Mouse (Mus musculus) lung, embryonic 15.5 days (tissue): ENCODE measurements around the gene Fam120a. TPM values are rescaled to one million over a fixed set of nuclear protein-coding genes. Genes with fewer than 3 reads are reported as not detected.

Experiments
- ATAC-seq: fragments of 200-750 bp; cut with Nextera tagmentation; 2 replicates; pipeline ENCODE4 v1.8.0; 2017; ENCODE audit warnings: moderate number of reproducible peaks, borderline replicate concordance; ENCODE audit not compliant: low FRiP score, low TSS enrichment; ENCODE audit errors: extremely low read depth
- H3K27ac ChIP-seq: fragments of 300-500 bp; sonication (generic); 2 replicates; pipeline ENCODE4 v1.5.1; 2015; ENCODE audit warnings: moderate library complexity, mild to moderate bottlenecking, inconsistent platforms
- H3K27me3 ChIP-seq: fragments of 300-500 bp; sonication (generic); 2 replicates; pipeline ENCODE4 v1.6.1; 2015; ENCODE audit warnings: inconsistent platforms
- H3K36me3 ChIP-seq: fragments of 300-500 bp; sonication (generic); 2 replicates; pipeline ENCODE4 v1.6.1; 2015; ENCODE audit warnings: inconsistent platforms
- H3K4me1 ChIP-seq: fragments of 300-500 bp; sonication (generic); 2 replicates; pipeline ENCODE4 v1.6.1; 2015; ENCODE audit warnings: inconsistent platforms
- H3K4me2 ChIP-seq: fragments of 300-500 bp; sonication (generic); 2 replicates; pipeline ENCODE4 v1.6.1; 2015; ENCODE audit warnings: inconsistent platforms, mild to moderate bottlenecking, moderate library complexity
- H3K4me3 ChIP-seq: fragments of 300-500 bp; sonication (generic); 2 replicates; pipeline ENCODE4 v1.5.1; 2015; ENCODE audit warnings: mild to moderate bottlenecking, inconsistent platforms
- H3K9ac ChIP-seq: fragments of 300-500 bp; sonication (generic); 2 replicates; pipeline ENCODE4 v1.6.1; 2015; ENCODE audit warnings: inconsistent platforms
- H3K9me3 ChIP-seq: fragments of 300-500 bp; sonication (generic); 2 replicates; pipeline ENCODE4 v1.6.1; 2016; ENCODE audit warnings: inconsistent platforms
- WGBS: fragments of 180-500 bp; shearing (Covaris S2); methylation state at CpG from one replicate; pipeline ENCODE4 v1.1.7; 2015; 5-methylcytosine and 5-hydroxymethylcytosine counted together
- polyA plus RNA-seq: library from polyadenylated mRNA; unstranded; fragments of >200 nt; fragmentation: Nextera tagmentation; extraction: Ambion mirVana; gene quantifications from 2 replicates; pipeline ENCODE4 v1.2.1, GENCODE M21; 2015

The Fam120a gene
- polyA plus RNA-seq, 1 experiment from 2014 or later = 26.1 TPM

DNA sequence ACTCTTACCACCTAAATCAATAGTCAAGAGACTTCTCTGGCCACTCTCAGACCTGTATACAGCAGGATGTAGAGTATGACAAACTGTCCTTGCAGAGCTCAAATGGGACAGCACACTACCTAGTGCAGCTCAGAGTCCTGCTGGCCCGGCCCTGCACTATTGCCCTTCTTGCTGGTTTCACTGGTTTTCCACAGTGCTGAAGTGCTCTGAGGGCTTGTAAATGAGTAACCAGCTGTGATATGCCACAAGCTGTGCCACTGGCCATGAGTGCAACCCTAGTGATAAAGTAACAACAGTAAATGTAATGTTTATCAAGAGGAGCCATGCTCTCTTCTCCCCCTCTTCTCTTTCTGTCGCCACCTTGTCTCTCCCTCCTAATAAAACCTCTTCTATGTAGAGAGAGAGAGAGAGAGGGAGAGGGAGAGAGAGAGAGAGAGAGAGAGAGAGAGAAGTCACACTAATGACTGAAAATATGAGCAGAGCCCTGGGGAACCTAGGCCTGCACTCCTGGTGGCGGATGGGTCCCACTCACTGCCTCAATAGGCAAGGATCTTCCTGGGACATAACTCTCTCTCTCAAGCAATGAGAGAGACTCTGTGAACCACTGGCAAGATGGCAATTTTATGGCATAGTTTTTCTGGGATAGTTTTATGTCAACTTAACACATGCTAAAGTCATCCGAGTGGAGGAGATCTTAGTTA is 77.4 kb downstream of the Fam120a start:
- no peak for ATAC-seq

DNA sequence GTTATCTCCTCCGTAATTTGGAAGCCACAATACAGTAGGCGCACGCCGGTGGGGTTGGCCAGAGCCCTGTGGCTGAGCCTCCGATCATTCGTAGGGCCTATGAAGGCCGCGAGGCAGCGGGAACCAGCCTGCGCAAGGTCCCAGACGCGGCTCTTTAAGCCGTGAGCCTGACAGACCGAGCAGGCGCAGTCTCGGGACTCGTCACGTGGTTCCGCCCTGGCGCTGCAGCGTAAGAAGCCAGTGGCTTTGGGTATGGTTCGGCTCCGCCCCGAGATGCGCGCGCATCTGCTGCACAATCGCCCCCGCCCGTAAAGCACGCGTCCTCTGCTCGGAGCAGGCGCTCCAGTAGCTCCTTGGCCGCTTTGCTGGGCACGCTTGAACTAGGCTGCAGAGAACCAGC is 89.3 kb downstream of the Fam120a start:
- WGBS = 0% methylated on average over 36 of the region's 36 CpGs
- Histone ChIP-seq H3K4me2 (peak overlapping the region; percentile 74), H3K4me1 (peaks cover 7% of the 10 kb centered on the region), H3K9ac (peak overlapping the region; percentile 56), H3K36me3 (peaks cover 26% of the 10 kb centered on the region), H3K27me3 (no peaks in the 10 kb centered on the region), H3K27ac (peak overlapping the region; percentile 71), H3K9me3 (no peaks in the 10 kb centered on the region), H3K4me3 (peak overlapping the region; percentile 41)
- peak; percentile 98 for ATAC-seq

More for the DNA sequence above, 77.4 kb downstream of the Fam120a start:
- H3K36me3 ChIP-seq = peaks cover 73% of the 10 kb centered on the region
- H3K4me3 ChIP-seq = no peak overlapping the region
- H3K27ac ChIP-seq = no peak overlapping the region
- H3K27me3 ChIP-seq = no peaks in the 10 kb centered on the region
- H3K9me3 ChIP-seq = no peaks in the 10 kb centered on the region
- no peak overlapping the region for H3K4me2 ChIP-seq
- WGBS = 67% methylated on average over 4 of the region's 4 CpGs
- no peak overlapping the region for H3K9ac ChIP-seq
- no peaks in the 10 kb centered on the region for H3K4me1 ChIP-seq

DNA sequence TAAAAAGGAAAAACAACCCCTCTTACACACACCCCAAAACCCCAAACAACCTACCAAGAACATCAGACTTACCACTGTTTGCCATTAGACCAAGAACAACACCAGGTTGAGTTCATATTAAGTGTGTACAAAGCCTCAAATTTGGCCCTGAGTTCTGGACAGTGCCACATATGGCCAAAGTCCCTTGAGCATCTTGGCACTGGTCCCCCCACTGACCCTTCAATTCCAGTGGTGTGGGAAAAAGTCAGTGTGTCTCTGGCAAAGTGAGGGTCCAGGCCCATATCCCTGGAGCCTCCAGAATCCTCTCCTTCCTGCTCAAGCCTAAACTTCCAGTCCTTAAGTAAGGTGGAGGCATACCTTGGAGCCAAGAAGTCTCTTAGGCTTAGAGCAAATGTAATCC is 90.0 kb downstream of the Fam120a start:
- Histone ChIP-seq H3K4me1 (peaks cover 7% of the 10 kb centered on the region), H3K27ac (no peak overlapping the region), H3K9ac (peak overlapping the region; percentile 56), H3K4me3 (peak overlapping the region; percentile 41), H3K4me2 (peak overlapping the region; percentile 74), H3K36me3 (peaks cover 21% of the 10 kb centered on the region), H3K9me3 (no peaks in the 10 kb centered on the region), H3K27me3 (no peaks in the 10 kb centered on the region)
- no peak for ATAC-seq

DNA sequence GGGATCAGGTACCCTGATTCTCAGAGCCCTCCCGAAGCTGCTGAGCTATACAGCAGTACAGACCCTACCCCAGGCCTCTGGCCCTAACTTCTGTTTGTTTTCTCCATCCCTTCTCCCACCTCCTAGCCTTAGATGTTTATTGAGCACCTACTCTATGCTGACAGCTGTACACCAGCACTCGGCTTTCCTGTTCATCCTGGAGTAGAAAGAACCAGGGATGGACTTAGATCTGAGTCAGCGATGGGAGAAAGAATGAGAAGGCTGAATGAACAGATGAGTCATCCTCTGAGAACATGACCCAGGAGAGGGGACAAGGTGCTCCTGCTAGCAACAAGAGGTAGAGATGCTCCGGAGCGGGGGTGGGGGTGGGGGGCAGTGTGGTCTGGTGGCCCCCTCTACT is 95.1 kb downstream of the Fam120a start:
- no peaks in the 10 kb centered on the region for H3K27me3 ChIP-seq
- H3K27ac ChIP-seq = no peak overlapping the region
- H3K4me2 ChIP-seq = no peak overlapping the region
- no peak for ATAC-seq
- no peaks in the 10 kb centered on the region for H3K36me3 ChIP-seq
- peaks cover 30% of the 10 kb centered on the region for H3K4me1 ChIP-seq
- no peak overlapping the region for H3K9ac ChIP-seq
- no peak overlapping the region for H3K4me3 ChIP-seq
- 65% methylated on average over 4 of the region's 5 CpGs for WGBS
- no peaks in the 10 kb centered on the region for H3K9me3 ChIP-seq

DNA sequence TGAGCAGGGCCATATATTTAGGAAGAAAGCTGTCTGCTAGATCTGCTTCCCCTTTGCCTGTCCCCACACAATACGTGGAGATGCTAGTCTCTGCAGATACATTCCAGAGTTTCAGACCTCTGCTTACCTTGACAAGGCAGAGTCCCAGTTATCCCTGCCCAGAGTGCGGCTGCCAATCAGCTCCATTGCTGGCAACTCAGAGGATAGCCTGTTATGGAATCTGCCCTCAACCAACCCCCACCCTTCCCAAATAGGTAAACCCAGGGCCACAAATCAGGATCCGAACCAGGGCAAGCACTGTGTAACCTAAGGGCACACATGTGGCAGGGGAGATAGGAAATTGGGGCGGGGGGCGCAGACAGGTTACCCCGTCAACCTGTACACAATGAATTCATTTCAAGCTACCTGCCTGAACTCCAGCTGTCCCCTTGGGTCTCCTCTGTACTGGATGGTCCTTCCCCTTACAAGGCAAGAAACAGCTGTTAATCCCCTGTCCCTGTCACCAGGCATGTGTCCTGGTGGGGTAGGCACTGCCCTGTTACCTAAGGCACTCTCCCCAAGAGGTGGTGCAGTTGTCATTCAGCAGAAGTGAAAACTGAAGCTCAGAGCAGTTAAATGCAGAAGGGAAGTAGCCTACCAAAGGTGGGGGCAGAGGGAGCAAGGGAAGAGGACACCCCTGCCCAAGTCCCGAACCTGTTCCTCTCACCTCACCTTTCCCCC is 95.8 kb downstream of the Fam120a start:
- Histone ChIP-seq H3K9me3 (no peaks in the 10 kb centered on the region), H3K27ac (no peak overlapping the region), H3K36me3 (no peaks in the 10 kb centered on the region), H3K4me1 (peaks cover 29% of the 10 kb centered on the region), H3K4me2 (peak overlapping the region; percentile 78), H3K27me3 (no peaks in the 10 kb centered on the region), H3K9ac (peak overlapping the region; percentile 96), H3K4me3 (peak overlapping the region; percentile 81)
- WGBS = 57% methylated on average over 7 of the region's 7 CpGs
- no peak for ATAC-seq

DNA sequence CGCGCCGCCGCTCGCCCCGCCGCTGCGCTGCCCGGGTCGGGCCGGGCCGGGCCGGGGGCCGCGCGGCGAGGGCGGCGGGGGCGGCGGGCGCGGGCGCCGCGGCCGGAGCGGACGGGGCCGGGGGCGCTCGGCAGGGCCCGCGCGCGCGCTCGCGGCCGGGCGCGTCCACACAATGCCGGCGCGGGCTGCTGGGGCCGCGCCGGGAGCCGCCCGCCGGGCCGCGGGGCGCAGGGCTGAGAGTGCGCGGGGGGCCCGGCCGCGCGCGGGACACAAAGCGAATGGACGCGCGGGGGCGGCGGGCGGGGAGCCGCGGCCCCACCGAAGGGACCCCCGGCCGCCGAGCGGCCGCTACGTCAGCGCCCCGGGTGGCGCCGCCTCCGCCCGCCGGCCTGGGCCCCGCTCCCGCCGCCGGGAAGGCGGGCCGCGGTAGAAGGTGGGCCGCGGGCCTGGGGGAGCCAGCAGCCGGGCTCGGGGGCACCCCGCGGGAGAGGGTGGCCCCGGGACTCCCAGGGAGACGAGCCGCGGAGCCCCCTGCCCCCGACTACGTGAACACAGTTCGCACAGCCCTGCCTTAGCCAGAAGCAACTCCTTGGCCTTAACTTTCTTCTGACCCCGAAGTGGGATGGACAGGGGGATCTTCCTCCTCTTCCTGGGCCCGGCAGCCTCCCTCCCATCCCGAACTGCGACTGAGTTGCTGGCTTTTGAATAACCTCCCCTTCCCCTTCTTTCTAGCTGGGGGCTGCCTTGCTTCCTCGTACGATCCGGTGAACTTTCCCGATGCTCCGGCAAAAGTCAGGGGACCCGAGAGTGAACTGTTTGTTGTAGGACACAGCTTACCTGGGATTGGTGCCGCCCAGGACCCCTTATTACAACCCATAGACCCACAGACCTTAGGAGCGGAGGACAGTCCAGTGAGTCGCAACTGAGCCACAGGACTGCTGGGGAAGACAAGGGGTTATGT is 96.8 kb downstream of the Fam120a start, which contains the start of gene Phf2:
Gene Phf2 (minus strand): TSS at position 349 of the 961 bp plus-strand sequence.
- peak within 1 kb of the TSS; percentile 96 for H3K9ac ChIP-seq
- under 1% methylated on average over 37 of the region's 117 CpGs for WGBS
- peaks cover 33% of the 10 kb centered on the region for H3K4me1 ChIP-seq
- peak; percentile 34 for ATAC-seq
- peak within 1 kb of the TSS; percentile 88 for H3K27ac ChIP-seq
- peak within 1 kb of the TSS; percentile 78 for H3K4me2 ChIP-seq
- H3K36me3 ChIP-seq = no peaks in the 10 kb centered on the region
- H3K9me3 ChIP-seq = no peaks in the 10 kb centered on the region
- H3K4me3 ChIP-seq = peak within 1 kb of the TSS; percentile 81
- H3K27me3 ChIP-seq = no peaks in the 10 kb centered on the region

DNA sequence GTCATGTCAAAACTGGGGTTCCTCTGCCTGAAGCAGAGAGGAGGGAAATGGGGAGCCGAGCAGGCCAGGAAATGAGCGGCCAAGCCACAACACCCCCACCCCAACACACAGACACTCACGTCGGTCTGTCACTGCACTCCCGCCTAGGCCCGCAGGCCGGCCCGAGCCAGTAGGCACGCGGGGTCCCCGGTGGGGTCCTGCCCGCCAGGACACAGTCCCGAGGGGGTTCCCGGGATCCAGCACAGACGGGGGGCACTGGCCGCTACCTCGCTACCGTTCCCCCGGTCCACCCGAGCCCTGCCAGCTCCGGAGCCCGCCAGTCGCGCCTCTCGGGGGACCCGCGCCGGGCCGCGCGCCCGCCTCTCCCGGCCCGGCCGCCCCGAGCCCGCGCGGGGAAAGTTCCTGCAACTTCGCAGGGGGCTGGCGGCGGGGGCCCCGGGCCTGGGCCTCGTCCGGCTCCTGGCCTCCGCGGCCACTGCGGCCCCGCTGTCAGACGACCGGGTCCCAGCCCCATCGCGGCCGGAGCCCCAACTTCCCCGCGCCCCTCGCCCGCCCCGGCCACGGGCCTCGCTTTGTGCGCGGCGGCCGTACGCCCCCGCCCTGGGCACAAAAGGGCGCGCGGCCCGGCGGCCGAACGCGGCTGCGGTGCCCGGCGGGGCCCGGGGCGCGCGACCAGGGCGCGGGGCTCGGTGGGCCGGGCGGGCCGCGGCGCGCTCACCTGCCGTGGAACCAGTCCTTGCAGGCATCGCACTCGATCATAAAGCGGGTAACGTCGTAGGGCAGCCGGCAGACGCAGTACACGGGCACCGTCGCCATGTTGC is 97.7 kb downstream of the Fam120a start:
- Histone ChIP-seq H3K4me2 (peak overlapping the region; percentile 61), H3K4me1 (peaks cover 36% of the 10 kb centered on the region), H3K27me3 (no peaks in the 10 kb centered on the region), H3K9me3 (no peaks in the 10 kb centered on the region), H3K36me3 (no peaks in the 10 kb centered on the region), H3K4me3 (peak overlapping the region; percentile 81), H3K27ac (peak overlapping the region; percentile 85), H3K9ac (peak overlapping the region; percentile 96)
- peak; percentile 20; the same call in 1 of the 2 replicates for ATAC-seq
- under 1% methylated on average over 81 of the region's 102 CpGs for WGBS

DNA sequence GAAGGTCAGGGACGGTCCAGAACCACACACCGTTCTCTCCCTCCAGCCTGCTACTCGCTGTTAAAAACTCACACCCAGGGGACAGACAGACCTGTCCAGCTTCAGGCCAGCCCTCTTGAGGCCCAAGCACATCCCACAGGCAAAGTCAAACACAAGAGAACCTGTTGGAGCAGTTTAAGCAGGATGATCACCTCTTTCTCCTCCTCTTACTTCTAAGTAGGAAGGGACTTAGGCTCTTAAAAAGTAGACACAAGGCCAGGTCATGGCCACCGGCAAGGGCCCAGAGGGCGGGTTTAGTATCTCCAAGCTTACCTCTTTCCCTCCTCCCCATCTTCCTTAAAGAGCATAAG is 98.2 kb downstream of the Fam120a start:
- Histone ChIP-seq H3K4me1 (peaks cover 42% of the 10 kb centered on the region), H3K9ac (peak overlapping the region; percentile 96), H3K9me3 (no peaks in the 10 kb centered on the region), H3K4me2 (peak overlapping the region; percentile 61), H3K4me3 (peak overlapping the region; percentile 81), H3K36me3 (no peaks in the 10 kb centered on the region), H3K27ac (peak overlapping the region; percentile 85), H3K27me3 (no peaks in the 10 kb centered on the region)
- WGBS = 6% methylated on average over 5 of the region's 5 CpGs
- ATAC-seq = no peak

DNA sequence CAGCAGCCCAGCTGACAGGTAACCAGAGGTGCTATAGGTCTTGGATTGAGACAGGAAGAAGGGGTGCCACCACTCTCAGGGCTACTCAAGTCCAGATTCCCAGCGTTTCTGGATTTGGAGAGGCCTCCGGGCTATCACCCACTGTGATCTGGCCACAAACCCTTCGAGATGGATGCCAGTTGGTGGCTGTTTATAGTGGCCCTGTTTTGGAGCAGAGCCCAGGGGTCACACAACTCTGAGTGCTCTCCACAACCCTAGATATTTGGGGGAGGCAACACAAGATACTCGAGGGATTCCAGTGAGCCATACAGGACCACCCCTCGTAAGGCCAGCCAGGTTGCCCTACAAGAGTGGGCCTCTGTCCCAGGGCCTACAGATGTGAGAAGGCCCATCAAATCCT is 98.7 kb downstream of the Fam120a start:
- Histone ChIP-seq H3K4me1 (peaks cover 42% of the 10 kb centered on the region), H3K9me3 (no peaks in the 10 kb centered on the region), H3K36me3 (no peaks in the 10 kb centered on the region), H3K4me2 (peak overlapping the region; percentile 61), H3K27me3 (no peaks in the 10 kb centered on the region), H3K27ac (peak overlapping the region; percentile 85), H3K4me3 (peak overlapping the region; percentile 81), H3K9ac (peak overlapping the region; percentile 96)
- WGBS = 19% methylated on average over 5 of the region's 5 CpGs
- no peak for ATAC-seq

DNA sequence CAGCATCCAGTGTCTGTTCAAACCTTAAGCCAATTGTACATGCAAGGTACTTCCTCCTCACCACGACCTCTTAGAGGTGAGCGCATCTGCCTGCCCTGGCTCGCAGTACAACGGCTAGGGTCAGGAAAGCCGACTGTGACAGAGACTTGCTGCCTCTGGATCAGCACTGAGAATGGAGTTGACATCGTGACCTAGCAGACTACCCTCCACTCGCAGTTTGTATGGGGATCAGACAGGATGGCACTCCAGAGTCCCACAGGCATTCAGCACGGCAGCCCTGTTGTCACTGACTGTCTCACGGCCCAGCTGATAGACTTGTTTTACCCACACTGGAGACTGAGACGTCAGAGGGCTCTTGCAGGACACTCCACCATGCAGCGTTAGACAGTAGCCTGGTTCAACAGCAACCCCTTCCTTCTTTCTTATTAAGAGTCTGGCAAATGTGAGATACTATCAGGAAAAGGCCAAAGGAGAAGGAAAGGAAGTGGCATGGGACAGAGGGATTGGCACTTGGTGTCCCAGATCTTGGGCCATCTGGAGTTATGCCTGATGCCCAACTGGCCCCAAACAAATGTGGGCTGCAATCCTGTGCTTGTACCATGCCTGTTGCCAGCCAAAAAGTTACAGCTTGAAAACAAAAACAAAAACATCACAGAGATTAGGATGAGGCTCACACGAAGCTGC is 103.0 kb downstream of the Fam120a start:
- Histone ChIP-seq H3K4me2 (no peak overlapping the region), H3K9me3 (no peaks in the 10 kb centered on the region), H3K9ac (no peak overlapping the region), H3K36me3 (no peaks in the 10 kb centered on the region), H3K4me1 (peaks cover 46% of the 10 kb centered on the region), H3K27ac (no peak overlapping the region), H3K4me3 (no peak overlapping the region), H3K27me3 (no peaks in the 10 kb centered on the region)
- WGBS = 63% methylated on average over 12 of the region's 12 CpGs
- ATAC-seq = no peak
